Comparison of ENCODE assay signal across 8 mouse cellular contexts in the genomic region with DNA sequence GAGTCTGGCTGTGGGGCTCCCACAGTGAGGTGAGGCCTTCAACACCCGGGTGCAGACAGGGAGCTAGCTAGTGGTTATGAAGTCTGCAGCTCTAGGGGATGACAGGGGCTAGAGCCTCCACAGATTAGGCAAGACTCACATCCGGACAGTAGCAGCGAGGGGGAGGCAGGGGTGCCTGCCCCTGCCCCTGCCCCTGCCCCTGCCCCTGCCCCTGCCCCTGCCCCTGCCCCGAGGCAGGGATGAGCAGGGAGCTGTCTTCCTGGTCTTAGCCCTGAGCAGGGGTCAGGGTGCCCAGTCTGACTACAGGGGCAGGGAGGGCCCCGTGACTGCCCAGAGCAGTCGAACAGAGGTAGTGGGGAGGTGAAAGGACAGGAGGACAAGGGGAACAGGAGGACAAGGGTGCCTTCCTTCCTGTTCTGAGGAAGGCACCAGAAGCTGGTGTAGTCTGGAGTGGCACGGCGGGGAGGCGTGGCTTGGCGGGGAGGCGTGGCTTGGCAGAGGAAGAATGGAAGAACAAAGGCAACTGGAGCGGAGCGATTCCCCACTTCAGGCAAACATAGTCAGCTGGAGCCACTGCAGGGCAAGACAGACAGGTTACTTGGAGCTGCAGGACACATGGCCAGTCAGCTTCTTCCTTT. TPM values are rescaled to one million over a fixed set of nuclear protein-coding genes. Genes with fewer than 3 reads are reported as not detected.
DNase-seq lines count a peak whose midpoint lies in the region; ATAC-seq and TF ChIP-seq lines count a peak whose summit lies in the region.

No protein-coding gene starts in this region.

- H3K4me3 ChIP-seq in hindbrain, embryonic 10.5 days = peak overlapping the region; percentile 39
- no peak overlapping the region for H3K4me3 ChIP-seq in lung, embryonic 15.5 days
- no peak overlapping the region for H3K4me3 ChIP-seq in neural tube, embryonic 15.5 days (replicated peaks)
- no peak overlapping the region for H3K4me3 ChIP-seq in thymus, adult 2 months (ENCODE audit: control insufficient read depth, insufficient read depth, low read length)

- TF ChIP-seq CTCF in thymus, adult 2 months (IDR thresholded peaks at IDR 0.05; ENCODE audit: borderline replicate concordance, control insufficient read depth, extremely low read depth, insufficient read depth, low read length, poor library complexity) = peak; percentile 10; the same call in 1 of the 2 replicates

- H3K27me3 ChIP-seq in hindbrain, embryonic 10.5 days (ENCODE audit: insufficient read depth, poor library complexity, severe bottlenecking) = no peaks in the 10 kb centered on the region
- no peaks in the 10 kb centered on the region for H3K27me3 ChIP-seq in lung, embryonic 15.5 days
- no peaks in the 10 kb centered on the region for H3K27me3 ChIP-seq in neural tube, embryonic 15.5 days (replicated peaks)
- no peaks in the 10 kb centered on the region for H3K27me3 ChIP-seq in thymus, adult 2 months (ENCODE audit: control insufficient read depth, insufficient read depth, low read length)

- peaks cover 27% of the 10 kb centered on the region for H3K4me1 ChIP-seq in hindbrain, embryonic 10.5 days (replicated peaks)
- peaks cover 20% of the 10 kb centered on the region for H3K4me1 ChIP-seq in lung, embryonic 15.5 days
- H3K4me1 ChIP-seq in neural tube, embryonic 15.5 days = peaks cover 16% of the 10 kb centered on the region
- H3K4me1 ChIP-seq in thymus, adult 2 months (replicated peaks; ENCODE audit: control insufficient read depth, insufficient read depth, low read length) = peaks cover 10% of the 10 kb centered on the region

- WGBS in hindbrain, embryonic 10.5 days = 7% methylated on average over 13 of the region's 13 CpGs
- 6% methylated on average over 12 of the region's 13 CpGs for WGBS in lung, embryonic 15.5 days
- WGBS in neural tube, embryonic 15.5 days = 10% methylated on average over 10 of the region's 13 CpGs
- WGBS in thymus, adult 2 months = 8% methylated on average over 11 of the region's 13 CpGs

- H3K27ac ChIP-seq in hindbrain, embryonic 10.5 days = peak overlapping the region; percentile 90
- peak overlapping the region; percentile 50 for H3K27ac ChIP-seq in lung, embryonic 15.5 days
- H3K27ac ChIP-seq in neural tube, embryonic 15.5 days (replicated peaks) = peak overlapping the region; percentile 58
- H3K27ac ChIP-seq in thymus, adult 2 months (ENCODE audit: control insufficient read depth, insufficient read depth, low read length) = no peak overlapping the region; the same call in 1 of the 2 replicates

- H3K4me2 ChIP-seq in lung, embryonic 15.5 days = peak overlapping the region; percentile 43
- H3K4me2 ChIP-seq in neural tube, embryonic 15.5 days = peak overlapping the region; percentile 44

- 0 out of 2 replicates have a peak, but pooled peaks have one; percentile 40 for ATAC-seq in erythroid progenitor cell, adult 5-6 weeks (replicated peaks; ENCODE audit: low FRiP score, poor library complexity, severe bottlenecking)
- ATAC-seq in lung, embryonic 15.5 days (ENCODE audit: borderline replicate concordance, extremely low read depth, low FRiP score, low TSS enrichment) = peak; percentile 49; the same call in 1 of the 2 replicates
- ATAC-seq in neural tube, embryonic 15.5 days (ENCODE audit: low FRiP score) = peak; percentile 76; the same call in 1 of the 2 replicates

- no peak for TF ChIP-seq POLR2A in thymus, adult 2 months (IDR thresholded peaks at IDR 0.05; ENCODE audit: control insufficient read depth, extremely low read depth, insufficient read depth, low read length, poor library complexity)

- H3K9ac ChIP-seq in lung, embryonic 15.5 days = 0 out of 2 replicates have a peak overlapping the region, but pooled peaks have one; percentile 21
- peak overlapping the region; percentile 34; the same call in 1 of the 2 replicates for H3K9ac ChIP-seq in neural tube, embryonic 15.5 days (replicated peaks)

- H3K9me3 ChIP-seq in hindbrain, embryonic 10.5 days = no peaks in the 10 kb centered on the region
- H3K9me3 ChIP-seq in lung, embryonic 15.5 days = no peaks in the 10 kb centered on the region
- no peaks in the 10 kb centered on the region for H3K9me3 ChIP-seq in neural tube, embryonic 15.5 days (replicated peaks)

- no peaks in the 10 kb centered on the region for H3K36me3 ChIP-seq in hindbrain, embryonic 10.5 days
- peaks cover 7% of the 10 kb centered on the region; the same call in 1 of the 2 replicates for H3K36me3 ChIP-seq in lung, embryonic 15.5 days
- H3K36me3 ChIP-seq in neural tube, embryonic 15.5 days = no peaks in the 10 kb centered on the region
- peaks cover 11% of the 10 kb centered on the region for H3K36me3 ChIP-seq in thymus, adult 2 months (ENCODE audit: control insufficient read depth, insufficient read depth, low read length)

- DNase-seq in urinary bladder, adult 18-20 months (ENCODE audit: low spot score in 2 of 2) = peak; percentile 85 to 91
- DNase-seq in urinary bladder, postnatal 10 days (ENCODE audit: low spot score) = no peak
- peak; percentile 85 for DNase-seq in hindbrain, embryonic 10.5 days (ENCODE audit: low spot score)
- DNase-seq in layer of hippocampus, adult 8-10 months (ENCODE audit: low spot score in 2 of 2) = peak; percentile 25 to 46
- DNase-seq in thymus, adult 2 months = peak; percentile 87

RNA-seq across cellular contexts. Expression of a gene that starts 3.0 kb away (rescaled TPM):
- not detected in 2 replicates for total RNA-seq in erythroid progenitor cell, adult 5-6 weeks (2015; ENCODE audit: low replicate concordance)
- not detected in 2 replicates for total RNA-seq in erythroid progenitor cell, adult 5-6 weeks (2017; ENCODE audit: low replicate concordance)
- not detected in 2 replicates for polyA plus RNA-seq in hindbrain, embryonic 10.5 days (2016; fragmentation: Nextera tagmentation; extraction: Ambion mirVana)
- not detected for total RNA-seq in layer of hippocampus, adult 8-10 months (2022)
- polyA plus RNA-seq in lung, embryonic 15.5 days (2015; fragmentation: Nextera tagmentation; extraction: Ambion mirVana) = not detected in 2 replicates
- polyA plus RNA-seq in neural tube, embryonic 15.5 days (2015; fragmentation: Nextera tagmentation; extraction: Ambion mirVana) = not detected in 2 replicates
- 0.06 and 0.20 TPM in 2 replicates for polyA plus RNA-seq in thymus, adult 2 months (2012; rRNA removed)

RNA-seq across cellular contexts. Expression of a gene that starts 24.9 kb away (rescaled TPM):
- total RNA-seq in erythroid progenitor cell, adult 5-6 weeks (2015; ENCODE audit: low replicate concordance) = 64.9 and 72.5 TPM in 2 replicates
- 55.1 and 71.9 TPM in 2 replicates for total RNA-seq in erythroid progenitor cell, adult 5-6 weeks (2017; ENCODE audit: low replicate concordance)
- 83.7 and 110 TPM in 2 replicates for polyA plus RNA-seq in hindbrain, embryonic 10.5 days (2016; fragmentation: Nextera tagmentation; extraction: Ambion mirVana)
- 1 to 10 TPM; 4.4 to 8.2 (median 7.1) TPM for total RNA-seq in layer of hippocampus, adult 8-10 months (2022)
- polyA plus RNA-seq in lung, embryonic 15.5 days (2015; fragmentation: Nextera tagmentation; extraction: Ambion mirVana) = 72.3 and 75.3 TPM in 2 replicates
- polyA plus RNA-seq in neural tube, embryonic 15.5 days (2015; fragmentation: Nextera tagmentation; extraction: Ambion mirVana) = 19.9 and 34.3 TPM in 2 replicates
- polyA plus RNA-seq in thymus, adult 2 months (2012; rRNA removed) = 115 and 120 TPM in 2 replicates

RNA-seq across cellular contexts. Expression of a gene that starts 26.8 kb away (rescaled TPM):
- total RNA-seq in erythroid progenitor cell, adult 5-6 weeks (2015; ENCODE audit: low replicate concordance) = 38.1 and 49.7 TPM in 2 replicates
- 63.8 and 64.3 TPM in 2 replicates for total RNA-seq in erythroid progenitor cell, adult 5-6 weeks (2017; ENCODE audit: low replicate concordance)
- polyA plus RNA-seq in hindbrain, embryonic 10.5 days (2016; fragmentation: Nextera tagmentation; extraction: Ambion mirVana) = 5.9 and 6.5 TPM in 2 replicates
- 10 to 100 TPM; 23.7 to 27.7 (median 25.1) TPM for total RNA-seq in layer of hippocampus, adult 8-10 months (2022)
- 8.8 and 11.6 TPM in 2 replicates for polyA plus RNA-seq in lung, embryonic 15.5 days (2015; fragmentation: Nextera tagmentation; extraction: Ambion mirVana)
- polyA plus RNA-seq in neural tube, embryonic 15.5 days (2015; fragmentation: Nextera tagmentation; extraction: Ambion mirVana) = 6.4 and 12.3 TPM in 2 replicates
- 98.2 and 101 TPM in 2 replicates for polyA plus RNA-seq in thymus, adult 2 months (2012; rRNA removed)

RNA-seq across cellular contexts. Expression of a gene that starts 57.4 kb away (rescaled TPM):
- total RNA-seq in erythroid progenitor cell, adult 5-6 weeks (2015; ENCODE audit: low replicate concordance) = 29.3 and 45.8 TPM in 2 replicates
- 16.8 and 20.8 TPM in 2 replicates for total RNA-seq in erythroid progenitor cell, adult 5-6 weeks (2017; ENCODE audit: low replicate concordance)
- polyA plus RNA-seq in hindbrain, embryonic 10.5 days (2016; fragmentation: Nextera tagmentation; extraction: Ambion mirVana) = 37.0 and 39.2 TPM in 2 replicates
- total RNA-seq in layer of hippocampus, adult 8-10 months (2022) = 10 to 100 TPM; 40.4 to 48.8 (median 43.7) TPM
- 24.3 and 25.8 TPM in 2 replicates for polyA plus RNA-seq in lung, embryonic 15.5 days (2015; fragmentation: Nextera tagmentation; extraction: Ambion mirVana)
- 31.4 and 34.3 TPM in 2 replicates for polyA plus RNA-seq in neural tube, embryonic 15.5 days (2015; fragmentation: Nextera tagmentation; extraction: Ambion mirVana)
- 77.1 and 83.7 TPM in 2 replicates for polyA plus RNA-seq in thymus, adult 2 months (2012; rRNA removed)
